Mouse (Mus musculus) inflammation-experienced regulatory T-cells, adult 6 months (primary cell): ENCODE results near the gene Ntsr2. TPM values are rescaled to one million over a fixed set of nuclear protein-coding genes. Genes with fewer than 3 reads are reported as not detected.

Experiments
- ATAC-seq: one replicate; pipeline ENCODE4 v1.8.0; 2017
- polyA plus RNA-seq, 3 experiments: library from polyadenylated mRNA; unstranded; fragments of 100-300 nt; shearing (Covaris generic); gene quantifications; one replicate each; pipeline ENCODE4 v1.2.1; 2017

Gene Ntsr2
- polyA plus RNA-seq, result not detected

GRCm38 (mm10) chr12:16653332-16654093 lies at the start of gene Ntsr2:
Ntsr2 (plus strand) TSS chr12:16653382.
- no peak for ATAC-seq

- no peak for ATAC-seq
These were observed 47.6 kb upstream of the Ntsr2 start for GRCm38 (mm10) chr12:16605624-16606023.

GRCm38 (mm10) chr12:16610936-16611335 lies 42.2 kb upstream of the Ntsr2 start, which contains the start of gene Lpin1:
Lpin1 (minus strand) TSS chr12:16610966.
- ATAC-seq, result no peak

- no peak for ATAC-seq
These were observed 38.6 kb upstream of the Ntsr2 start for GRCm38 (mm10) chr12:16614556-16614955.

- ATAC-seq, result no peak
These were observed 37.4 kb upstream of the Ntsr2 start for GRCm38 (mm10) chr12:16615738-16616137.

- no peak for ATAC-seq
These were observed 34.5 kb upstream of the Ntsr2 start for GRCm38 (mm10) chr12:16618512-16619274.

GRCm38 (mm10) chr12:16619453-16619852 lies 33.7 kb upstream of the Ntsr2 start:
- no peak for ATAC-seq

GRCm38 (mm10) chr12:16620230-16620629 lies 33.0 kb upstream of the Ntsr2 start:
- ATAC-seq, result no peak

GRCm38 (mm10) chr12:16630152-16630865 lies 22.9 kb upstream of the Ntsr2 start:
- ATAC-seq, result no peak

- no peak for ATAC-seq
These were observed 22.4 kb upstream of the Ntsr2 start for GRCm38 (mm10) chr12:16630866-16631185.

GRCm38 (mm10) chr12:16631423-16631822 lies 21.8 kb upstream of the Ntsr2 start:
- no peak for ATAC-seq

GRCm38 (mm10) chr12:16633235-16633634 lies 19.9 kb upstream of the Ntsr2 start:
- ATAC-seq, result no peak

GRCm38 (mm10) chr12:16634075-16634813 lies 18.9 kb upstream of the Ntsr2 start:
- ATAC-seq, result no peak

- ATAC-seq, result no peak
These were observed 17.4 kb upstream of the Ntsr2 start for GRCm38 (mm10) chr12:16635816-16636215.

- no peak for ATAC-seq
These were observed 14.0 kb upstream of the Ntsr2 start for GRCm38 (mm10) chr12:16639078-16639771.

GRCm38 (mm10) chr12:16640075-16640474 lies 13.1 kb upstream of the Ntsr2 start:
- ATAC-seq, result no peak

GRCm38 (mm10) chr12:16642000-16642399 lies 11.2 kb upstream of the Ntsr2 start:
- no peak for ATAC-seq

- no peak for ATAC-seq
These were observed 9.5 kb upstream of the Ntsr2 start for GRCm38 (mm10) chr12:16643508-16644345.

GRCm38 (mm10) chr12:16644698-16645097 lies 8.5 kb upstream of the Ntsr2 start:
- ATAC-seq, result no peak

GRCm38 (mm10) chr12:16646780-16647409 lies 6.3 kb upstream of the Ntsr2 start:
- ATAC-seq, result no peak

GRCm38 (mm10) chr12:16648273-16648672 lies 4.9 kb upstream of the Ntsr2 start:
- ATAC-seq, result no peak
